Comparison of ENCODE assay signal across 8 mouse cellular contexts in genomic region chr8:122269404-122269803, GRCm38 (mm10). TPM values are rescaled to one million over a fixed set of nuclear protein-coding genes. Genes with fewer than 3 reads are reported as not detected.
DNase-seq lines count a peak whose midpoint lies in the region; ATAC-seq lines count a peak whose summit lies in the region.

No protein-coding gene starts in this region.

- DNase-seq in cerebellum, postnatal 14 days: peak; percentile 94 to 98
- DNase-seq in frontal cortex, postnatal 25 days (ENCODE audit: low spot score in 2 of 2): peak; percentile 72 to 80
- peak; percentile 83 for DNase-seq in induced T-regulatory cell, adult 2 months (ENCODE audit: low read depth)
- peak; percentile 65 to 81 for DNase-seq in left cerebral cortex, postnatal 14 days (ENCODE audit: low spot score in 2 of 2)
- DNase-seq in right cerebral cortex, postnatal 25 days: peak; percentile 84
- peak; percentile 65 for DNase-seq in yolk sac, embryonic 10.5 days (ENCODE audit: low spot score)

- intact Hi-C loops in left cerebral cortex, postnatal 14 days (cut with DNase I): loop anchor here (5.0 kb wide), 1 partner anchor 292 kb away; no protein-coding TSS in a partner anchor

- ATAC-seq in activated CD4-positive, CD25-positive, alpha-beta regulatory T cell, adult 4 months: peak; percentile 71
- peak; percentile 63 for ATAC-seq in megakaryocyte progenitor cell, adult 5-6 weeks (replicated peaks; ENCODE audit: poor library complexity)

RNA-seq across cellular contexts. Expression of gene Zfpm1, which starts 12.5 kb away (rescaled TPM):
- polyA plus RNA-seq in activated CD4-positive, CD25-positive, alpha-beta regulatory T cell, adult 4 months (2017; shearing (Covaris generic)): 1 to 10 TPM; 1.7 to 2.2 TPM
- total RNA-seq in left cerebral cortex, postnatal 14 days (2021): 10 to 100 TPM; 20.4 to 25.2 TPM
- total RNA-seq in megakaryocyte progenitor cell, adult 5-6 weeks (2015): 12.2 and 21.6 TPM in 2 replicates
- 9.9 and 20.3 TPM in 2 replicates for total RNA-seq in megakaryocyte progenitor cell, adult 5-6 weeks (2017)

Comparison
In these comparisons a context has a peak if more than half of its experiments do, and no peak if none do; other contexts are left out.
1. Peak in every context shown above with its lines: DNase-seq and ATAC-seq.